Mouse (Mus musculus) frontal cortex, postnatal 25 days (tissue): ENCODE measurements around the gene Rnf208.

ENCODE experiments used
- DNase-seq, 2 experiments: peaks; one replicate each; pipeline ENCODE4 v3.0.0; 2022; ENCODE audit warnings: low spot score in 2 of 2

Gene Rnf208

GRCm38 (mm10) chr2:25224766-25225752 lies 17.0 kb upstream of the Rnf208 start:
- DNase-seq: peak; percentile 96 to 99

- no peak for DNase-seq
Measured at GRCm38 (mm10) chr2:25225811-25226379, 16.2 kb upstream of the Rnf208 start.

- no peak for DNase-seq
Measured at GRCm38 (mm10) chr2:25226864-25227263, 15.2 kb upstream of the Rnf208 start.

GRCm38 (mm10) chr2:25227406-25227805 lies 14.6 kb upstream of the Rnf208 start:
- DNase-seq: no peak

GRCm38 (mm10) chr2:25228431-25228889 lies 13.6 kb upstream of the Rnf208 start:
- peak; percentile 55 to 69 for DNase-seq

GRCm38 (mm10) chr2:25228995-25229530 lies 13.0 kb upstream of the Rnf208 start:
- no peak for DNase-seq

- no peak for DNase-seq
Measured at GRCm38 (mm10) chr2:25229582-25229981, 12.5 kb upstream of the Rnf208 start.

- no peak for DNase-seq
Measured at GRCm38 (mm10) chr2:25230581-25230980, 11.5 kb upstream of the Rnf208 start.

- DNase-seq: no peak
Measured at GRCm38 (mm10) chr2:25231038-25231437, 11.0 kb upstream of the Rnf208 start.

GRCm38 (mm10) chr2:25233421-25233820 lies 8.6 kb upstream of the Rnf208 start:
- no peak for DNase-seq

GRCm38 (mm10) chr2:25234050-25234449 lies 8.0 kb upstream of the Rnf208 start, which contains the start of gene Slc34a3:
Gene Slc34a3, minus strand, starts transcription at chr2:25234364.
- no peak for DNase-seq

GRCm38 (mm10) chr2:25234551-25235220 lies 7.4 kb upstream of the Rnf208 start:
- DNase-seq: no peak

- no peak for DNase-seq
Measured at GRCm38 (mm10) chr2:25236614-25237013, 5.4 kb upstream of the Rnf208 start, which contains the start of gene Rnf224. Gene Rnf224, minus strand, starts transcription at chr2:25236787.

- DNase-seq: no peak
Measured at GRCm38 (mm10) chr2:25237522-25237921, 4.5 kb upstream of the Rnf208 start.

- DNase-seq: no peak
Measured at GRCm38 (mm10) chr2:25238106-25238505, 3.9 kb upstream of the Rnf208 start.

- DNase-seq: no peak
Measured at GRCm38 (mm10) chr2:25239766-25240165, 2.3 kb upstream of the Rnf208 start.

- DNase-seq: no peak
Measured at GRCm38 (mm10) chr2:25240310-25240709, 1.7 kb upstream of the Rnf208 start.

GRCm38 (mm10) chr2:25240723-25241437 lies 1.2 kb upstream of the Rnf208 start:
- DNase-seq: peak; percentile 33 to 50

- DNase-seq: no peak
Measured at GRCm38 (mm10) chr2:25241438-25241775, 648 bp upstream of the Rnf208 start.

GRCm38 (mm10) chr2:25243342-25243741 lies 1.3 kb downstream of the Rnf208 start:
- no peak for DNase-seq

- DNase-seq: no peak
Measured at GRCm38 (mm10) chr2:25244144-25244543, 2.1 kb downstream of the Rnf208 start.
